Comparison of ENCODE assay signal across 23 mouse cellular contexts in genomic region chr13:101831872-101832629, GRCm38 (mm10).
DNase-seq lines count a peak whose midpoint lies in the region; ATAC-seq and TF ChIP-seq lines count a peak whose summit lies in the region.
"Had no signal": no experiment of that assay in that cellular context is flagged by ENCODE, and none has a peak within 500 bp of the region (broad histone marks: within the 10 kb centered on the region; RNA-seq: fewer than 3 reads in every experiment).

No protein-coding gene starts in this region.

- H3K4me1 ChIP-seq in intestine, embryonic 16.5 days (ENCODE audit: control insufficient read depth, insufficient read depth, low read length): no peaks in the 10 kb centered on the region; the same call in 1 of the 2 replicates
- H3K4me1 ChIP-seq in intestine, embryonic 15.5 days (replicated peaks): no peaks in the 10 kb centered on the region
- H3K4me1 ChIP-seq in midbrain, embryonic 11.5 days (ENCODE audit: control insufficient read depth, insufficient read depth, low read length): no peaks in the 10 kb centered on the region
- H3K4me1 ChIP-seq in midbrain, embryonic 13.5 days (replicated peaks): no peaks in the 10 kb centered on the region
- H3K4me1 ChIP-seq in CH12.LX (ENCODE audit: control insufficient read depth in 1 of 2, insufficient read depth in 2 of 2): peaks cover 0 to 4% of the 10 kb centered on the region in 2 experiments; a peak in 1 of 4 replicates
- peaks cover 4% of the 10 kb centered on the region; the same call in 1 of the 2 replicates for H3K4me1 ChIP-seq in stomach, embryonic 16.5 days (ENCODE audit: control insufficient read depth, insufficient read depth, low read length)
- H3K4me1 ChIP-seq: embryonic facial prominence, embryonic 10.5 days; embryonic facial prominence, embryonic 12.5 days had no signal

- 63% methylated on average over 7 of the region's 7 CpGs for WGBS in intestine, embryonic 16.5 days
- WGBS in intestine, embryonic 15.5 days: 63% methylated on average over 7 of the region's 7 CpGs
- 85% methylated on average over 7 of the region's 7 CpGs for WGBS in midbrain, embryonic 11.5 days
- 87% methylated on average over 7 of the region's 7 CpGs for WGBS in midbrain, embryonic 13.5 days
- WGBS in stomach, embryonic 16.5 days: 56% methylated on average over 7 of the region's 7 CpGs

- no peak overlapping the region for H3K4me2 ChIP-seq in intestine, embryonic 16.5 days (ENCODE audit: low read depth, low read length)
- H3K4me2 ChIP-seq in intestine, embryonic 15.5 days (replicated peaks): no peak overlapping the region
- H3K4me2 ChIP-seq in midbrain, embryonic 11.5 days: no peak overlapping the region
- H3K4me2 ChIP-seq in midbrain, embryonic 13.5 days (replicated peaks): no peak overlapping the region
- peak overlapping the region; percentile 11; the same call in 1 of the 2 replicates for H3K4me2 ChIP-seq in CH12.LX (ENCODE audit: insufficient read depth, low read depth, poor library complexity, severe bottlenecking)
- no peak overlapping the region for H3K4me2 ChIP-seq in stomach, embryonic 16.5 days (ENCODE audit: low read depth, low read length)
- H3K4me2 ChIP-seq: embryonic facial prominence, embryonic 12.5 days had no signal

- 0 out of 2 replicates have a peak, but pooled peaks have one; percentile 38 for ATAC-seq in intestine, embryonic 16.5 days
- ATAC-seq in intestine, embryonic 15.5 days: no peak
- no peak for ATAC-seq in midbrain, embryonic 11.5 days (ENCODE audit: low FRiP score)
- no peak for ATAC-seq in midbrain, embryonic 13.5 days
- ATAC-seq in stomach, embryonic 16.5 days (ENCODE audit: insufficient read depth, low FRiP score): peak; percentile 76; the same call in 1 of the 2 replicates
- ATAC-seq in CD4-positive, CD25-positive, alpha-beta regulatory T cell, adult 4 months: no peak
- ATAC-seq: activated CD4-positive, CD25-positive, alpha-beta regulatory T cell, adult 4 months; forebrain, embryonic 14.5 days; forebrain, embryonic 16.5 days; Patski had no signal

- no peak for TF ChIP-seq CTCF in CH12.LX (conservative IDR thresholded peaks at IDR 0.05 in 1 of 2, IDR thresholded peaks at IDR 0.05 in 1 of 2; ENCODE audit: low read depth in 2 of 2, low read length in 2 of 2)

- H3K9ac ChIP-seq in intestine, embryonic 16.5 days (ENCODE audit: low read depth, low read length): no peak overlapping the region
- no peak overlapping the region for H3K9ac ChIP-seq in intestine, embryonic 15.5 days
- no peak overlapping the region for H3K9ac ChIP-seq in midbrain, embryonic 11.5 days (ENCODE audit: low read length)
- H3K9ac ChIP-seq in midbrain, embryonic 13.5 days (replicated peaks): no peak overlapping the region
- H3K9ac ChIP-seq in CH12.LX (ENCODE audit: insufficient read depth, low read depth): no peak overlapping the region
- no peak overlapping the region for H3K9ac ChIP-seq in stomach, embryonic 16.5 days (ENCODE audit: low read length)
- H3K9ac ChIP-seq: embryonic facial prominence, embryonic 12.5 days had no signal

- H3K4me3 ChIP-seq in intestine, embryonic 16.5 days (ENCODE audit: low read length): no peak overlapping the region
- no peak overlapping the region for H3K4me3 ChIP-seq in intestine, embryonic 15.5 days (replicated peaks)
- H3K4me3 ChIP-seq in midbrain, embryonic 11.5 days (ENCODE audit: low read depth, low read length): no peak overlapping the region
- H3K4me3 ChIP-seq in midbrain, embryonic 13.5 days (replicated peaks): no peak overlapping the region
- no peak overlapping the region for H3K4me3 ChIP-seq in CH12.LX (replicated peaks in 1 of 3; ENCODE audit: low read depth in 2 of 3, low read length in 2 of 3, poor library complexity in 1 of 3)
- H3K4me3 ChIP-seq in stomach, embryonic 16.5 days (replicated peaks; ENCODE audit: low read length): no peak overlapping the region
- H3K4me3 ChIP-seq: embryonic facial prominence, embryonic 10.5 days; embryonic facial prominence, embryonic 12.5 days had no signal

- no peaks in the 10 kb centered on the region for H3K27me3 ChIP-seq in intestine, embryonic 16.5 days (replicated peaks; ENCODE audit: control insufficient read depth, insufficient read depth, low read length)
- H3K27me3 ChIP-seq in intestine, embryonic 15.5 days (replicated peaks): no peaks in the 10 kb centered on the region
- H3K27me3 ChIP-seq in midbrain, embryonic 11.5 days (ENCODE audit: control insufficient read depth, insufficient read depth, low read length): no peaks in the 10 kb centered on the region
- H3K27me3 ChIP-seq in midbrain, embryonic 13.5 days: no peaks in the 10 kb centered on the region
- no peaks in the 10 kb centered on the region for H3K27me3 ChIP-seq in CH12.LX (replicated peaks)
- no peaks in the 10 kb centered on the region for H3K27me3 ChIP-seq in stomach, embryonic 16.5 days (ENCODE audit: control insufficient read depth, insufficient read depth, low read length)
- H3K27me3 ChIP-seq: embryonic facial prominence, embryonic 12.5 days; Patski had no signal

- H3K27ac ChIP-seq in intestine, embryonic 16.5 days (ENCODE audit: low read length): no peak overlapping the region
- no peak overlapping the region for H3K27ac ChIP-seq in intestine, embryonic 15.5 days
- H3K27ac ChIP-seq in midbrain, embryonic 11.5 days (ENCODE audit: low read depth, low read length): no peak overlapping the region
- no peak overlapping the region for H3K27ac ChIP-seq in midbrain, embryonic 13.5 days
- no peak overlapping the region for H3K27ac ChIP-seq in CH12.LX (ENCODE audit: insufficient read depth, low read depth)
- peak overlapping the region; percentile 55 for H3K27ac ChIP-seq in stomach, embryonic 16.5 days (ENCODE audit: low read length)
- H3K27ac ChIP-seq: embryonic facial prominence, embryonic 10.5 days; embryonic facial prominence, embryonic 12.5 days had no signal

- H3K36me3 ChIP-seq in intestine, embryonic 16.5 days (ENCODE audit: control insufficient read depth, insufficient read depth, low read length): no peaks in the 10 kb centered on the region
- no peaks in the 10 kb centered on the region for H3K36me3 ChIP-seq in intestine, embryonic 15.5 days
- no peaks in the 10 kb centered on the region for H3K36me3 ChIP-seq in midbrain, embryonic 11.5 days (ENCODE audit: control insufficient read depth, insufficient read depth, low read length)
- no peaks in the 10 kb centered on the region for H3K36me3 ChIP-seq in midbrain, embryonic 13.5 days
- H3K36me3 ChIP-seq in CH12.LX (replicated peaks in 1 of 2; ENCODE audit: control insufficient read depth in 1 of 2, insufficient read depth in 1 of 2, low read length in 1 of 2): no peaks in the 10 kb centered on the region
- no peaks in the 10 kb centered on the region for H3K36me3 ChIP-seq in stomach, embryonic 16.5 days (ENCODE audit: control insufficient read depth, insufficient read depth, low read length)
- H3K36me3 ChIP-seq: embryonic facial prominence, embryonic 10.5 days; embryonic facial prominence, embryonic 12.5 days; G1E had no signal

- TF ChIP-seq RAD21 in CH12.LX (IDR thresholded peaks at IDR 0.05; ENCODE audit: low read depth, low read length): no peak

- DNase-seq in midbrain, embryonic 11.5 days (ENCODE audit: low spot score, missing footprints): peak; percentile 67
- no peak for DNase-seq in CH12.LX (ENCODE audit: extremely low read depth)
- DNase-seq: adrenal gland, adult 8-10 months; adrenal gland, postnatal 14 days; adrenal gland, postnatal 36 days; B cell, adult 2 months; cerebellum, adult 11-12 months; cerebellum, adult 2 months; cerebellum, adult 9-10 months; cerebellum, postnatal 10 days; cerebellum, postnatal 25 days had no signal

- in situ Hi-C loops in CH12.LX (cut with MboI; ENCODE audit: low pct_ligation_motif_present, low pct_unique_long_range_greater_than_20kb, low sequenced_read_pairs): no loop called here

- TF ChIP-seq EP300 in CH12.LX (IDR thresholded peaks at IDR 0.05; ENCODE audit: low read length): peak; percentile 33; the same call in 1 of the 2 replicates

- H3K9me3 ChIP-seq in intestine, embryonic 16.5 days (ENCODE audit: control insufficient read depth, low read length): no peaks in the 10 kb centered on the region
- H3K9me3 ChIP-seq in intestine, embryonic 15.5 days: no peaks in the 10 kb centered on the region
- H3K9me3 ChIP-seq in midbrain, embryonic 11.5 days (ENCODE audit: control insufficient read depth, low read length): no peaks in the 10 kb centered on the region
- no peaks in the 10 kb centered on the region for H3K9me3 ChIP-seq in midbrain, embryonic 13.5 days
- H3K9me3 ChIP-seq in CH12.LX (replicated peaks; ENCODE audit: low read length): no peaks in the 10 kb centered on the region
- no peaks in the 10 kb centered on the region for H3K9me3 ChIP-seq in stomach, embryonic 16.5 days (replicated peaks; ENCODE audit: control insufficient read depth, low read length)
- H3K9me3 ChIP-seq: embryonic facial prominence, embryonic 10.5 days; embryonic facial prominence, embryonic 12.5 days; G1E had no signal

- TF ChIP-seq POLR2A in CH12.LX (IDR thresholded peaks at IDR 0.05; ENCODE audit: low read depth, low read length): no peak

- dilution Hi-C loops in CH12.LX (cut with MboI; ENCODE audit: extremely low pct_ligation_motif_present, extremely low pct_unique_long_range_greater_than_20kb, low sequenced_read_pairs): no loop called here

- H3K79me2 ChIP-seq in CH12.LX (replicated peaks; ENCODE audit: control insufficient read depth, extremely low read depth, insufficient read depth, poor library complexity, severe bottlenecking): no peaks in the 10 kb centered on the region

TF ChIP-seq in CH12.LX, 34 proteins besides CTCF, POLR2A, EP300 and RAD21:
- TF ChIP-seq POLR2AphosphoS2 (IDR thresholded peaks at IDR 0.05; ENCODE audit: low read depth, low read length): no peak
- TF ChIP-seq MAZ (IDR thresholded peaks at IDR 0.05; ENCODE audit: low read depth, low read length): no peak
- TF ChIP-seq IRF4 (IDR thresholded peaks at IDR 0.05; ENCODE audit: low read depth, low read length): peak; percentile 55
- TF ChIP-seq RCOR1 (conservative IDR thresholded peaks at IDR 0.05; ENCODE audit: low read depth, low read length): no peak
- no peak for TF ChIP-seq MAX (IDR thresholded peaks at IDR 0.05; ENCODE audit: low read length)
- TF ChIP-seq ZKSCAN1 (IDR thresholded peaks at IDR 0.05; ENCODE audit: borderline replicate concordance, low read depth, low read length): no peak
- no peak for TF ChIP-seq E2F4 (IDR thresholded peaks at IDR 0.05; ENCODE audit: insufficient replicate concordance, low read depth, low read length)
- no peak for TF ChIP-seq KAT2A (IDR thresholded peaks at IDR 0.05; ENCODE audit: insufficient replicate concordance, low read length)

Comparison
In these comparisons a context has a peak if more than half of its experiments do, and no peak if none do; other contexts are left out.
1. ATAC-seq: peak in intestine, embryonic 16.5 days (single experiment) and stomach, embryonic 16.5 days (single experiment); none in intestine, embryonic 15.5 days (single experiment), midbrain, embryonic 11.5 days (single experiment), midbrain, embryonic 13.5 days (single experiment) and CD4-positive, CD25-positive, alpha-beta regulatory T cell, adult 4 months (single experiment).